Mouse (Mus musculus) heart, adult 2 months (tissue): Measurements from ENCODE around the gene Skor1.

Source experiments
- CTCF ChIP-seq: fragments of 200-600 bp; IDR thresholded peaks from 2 replicates; pipeline ENCODE4 v1.8.1; 2022; ENCODE audit warnings: antibody characterized with exemption, mild to moderate bottlenecking, moderate library complexity
- EP300 ChIP-seq: fragments of 200-500 bp; IDR thresholded peaks from 2 replicates; pipeline ENCODE4 v1.6.1; 2011; ENCODE audit warnings: low read depth, low read length, control low read depth; ENCODE audit not compliant: insufficient read depth
- POLR2A ChIP-seq: fragments of 200-500 bp; IDR thresholded peaks from 2 replicates; pipeline ENCODE4 v1.6.1; 2011; ENCODE audit warnings: mild to moderate bottlenecking, low read depth, low read length, control low read depth; ENCODE audit not compliant: insufficient read depth

DNA sequence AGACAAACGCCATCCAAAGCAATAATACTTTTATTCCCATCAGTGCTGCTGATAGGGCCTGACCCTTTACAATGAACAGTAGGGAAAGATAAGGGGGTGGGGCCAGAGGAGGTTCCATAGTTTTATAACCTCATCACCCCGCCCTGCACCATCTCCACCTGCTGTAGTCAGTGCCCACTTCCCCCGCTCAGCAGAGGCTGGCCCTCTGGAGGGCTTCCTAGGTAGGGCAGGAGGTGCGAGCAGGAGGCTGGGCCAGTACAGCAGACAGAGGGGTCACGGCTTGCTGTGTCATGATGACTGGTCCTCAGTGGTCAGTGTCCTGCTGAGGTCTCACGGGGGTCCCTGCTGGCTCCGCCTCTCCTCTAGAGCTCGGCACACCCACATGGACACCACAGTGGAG lies 15.0 kb upstream of the Skor1 start:
- TF ChIP-seq CTCF, result no peak
- TF ChIP-seq POLR2A, result no peak
- TF ChIP-seq EP300, result no peak
